Mouse (Mus musculus) embryonic facial prominence, embryonic 10.5 days (tissue): ENCODE measurements around the gene E030018B13Rik. TPM values are rescaled to one million over a fixed set of nuclear protein-coding genes. Genes with fewer than 3 reads are reported as not detected.

Experiments
- DNase-seq: peaks from one replicate; pipeline ENCODE4 v3.0.0-alpha.2; 2017; ENCODE audit warnings: low spot score
- H3K27ac ChIP-seq: fragments of 300-500 bp; sonication (generic); replicated peaks from 2 replicates; pipeline ENCODE4 v1.5.1; 2016; ENCODE audit warnings: mild to moderate bottlenecking
- H3K27me3 ChIP-seq: fragments of 300-500 bp; sonication (generic); replicated peaks from 2 replicates; pipeline ENCODE4 v1.6.1; 2016; ENCODE audit warnings: low read depth, mild to moderate bottlenecking; ENCODE audit not compliant: poor library complexity, severe bottlenecking
- H3K36me3 ChIP-seq: fragments of 300-500 bp; sonication (generic); replicated peaks from 2 replicates; pipeline ENCODE4 v1.6.1; 2016; ENCODE audit warnings: mild to moderate bottlenecking, moderate library complexity
- H3K4me1 ChIP-seq: fragments of 300-500 bp; sonication (generic); 2 replicates; pipeline ENCODE4 v1.6.1; 2016
- H3K4me3 ChIP-seq: fragments of 300-500 bp; sonication (generic); 2 replicates; pipeline ENCODE4 v1.5.1; 2016; ENCODE audit warnings: mild to moderate bottlenecking, moderate library complexity
- H3K9me3 ChIP-seq: fragments of 300-500 bp; sonication (generic); 2 replicates; pipeline ENCODE4 v1.6.1; 2016; ENCODE audit warnings: mild to moderate bottlenecking
- WGBS: fragments of 180-500 bp; shearing (Covaris S2); methylation state at CpG from one replicate; pipeline ENCODE4 v1.1.7; 2016; 5-methylcytosine and 5-hydroxymethylcytosine counted together
- polyA plus RNA-seq: library from polyadenylated mRNA; unstranded; fragments of >200 nt; fragmentation: Nextera tagmentation; extraction: Ambion mirVana; gene quantifications from 2 replicates; pipeline ENCODE4 v1.2.1, GENCODE M21; 2016

The E030018B13Rik gene
- polyA plus RNA-seq, 1 experiment from 2014 or later: not detected

- no peak overlapping the region for H3K4me3 ChIP-seq
- no peak overlapping the region; the same call in 1 of the 2 replicates for H3K27ac ChIP-seq
- no peaks in the 10 kb centered on the region for H3K36me3 ChIP-seq
- H3K4me1 ChIP-seq: peaks cover 17% of the 10 kb centered on the region
- WGBS: 26% methylated on average over 3 of the region's 3 CpGs
- no peaks in the 10 kb centered on the region for H3K27me3 ChIP-seq
- H3K9me3 ChIP-seq: no peaks in the 10 kb centered on the region
- no peak for DNase-seq
These were observed 53.3 kb downstream of the E030018B13Rik start for GRCm38 (mm10) chr7:63969941-63970340.

Other genes starting within 250 kb of the E030018B13Rik start
- gene Klf13, start 22.1 kb downstream of the E030018B13Rik start, polyA plus RNA-seq: 22.1 and 23.9 TPM in 2 replicates
- 13.0 and 16.0 TPM in 2 replicates for gene Trpm1, start 237.0 kb downstream of the E030018B13Rik start, polyA plus RNA-seq